Mouse (Mus musculus) lung, embryonic 16.5 days (tissue): ENCODE data around the gene F12. TPM values are rescaled to one million over a fixed set of nuclear protein-coding genes. Genes with fewer than 3 reads are reported as not detected.
A peak's percentile ranks its signal among the peaks of the same experiment; 100 is the strongest.

ENCODE experiments used
- ATAC-seq: fragments of 200-750 bp; cut with Nextera tagmentation; 2 replicates; pipeline ENCODE4 v1.8.0; 2017; ENCODE audit warnings: low read depth, mild to moderate bottlenecking, moderate library complexity
- H3K27ac ChIP-seq: fragments of 300-500 bp; sonication (generic); 2 replicates; pipeline ENCODE4 v1.5.1; 2014; ENCODE audit warnings: mild to moderate bottlenecking, control low read depth, low read length
- H3K27me3 ChIP-seq: fragments of 300-500 bp; sonication (generic); 2 replicates; pipeline ENCODE4 v1.6.1; 2014; ENCODE audit warnings: low read depth, low read length, mixed read lengths; ENCODE audit not compliant: control insufficient read depth, insufficient read depth
- H3K36me3 ChIP-seq: fragments of 300-500 bp; sonication (generic); 2 replicates; pipeline ENCODE4 v1.6.1; 2014; ENCODE audit warnings: low read length; ENCODE audit not compliant: control insufficient read depth, insufficient read depth
- H3K4me1 ChIP-seq: fragments of 300-500 bp; sonication (generic); replicated peaks from 2 replicates; pipeline ENCODE4 v1.6.1; 2014; ENCODE audit warnings: low read length, mixed read lengths; ENCODE audit not compliant: control insufficient read depth, insufficient read depth
- H3K4me2 ChIP-seq: fragments of 300-500 bp; sonication (generic); 2 replicates; pipeline ENCODE4 v1.6.1; 2014; ENCODE audit warnings: low read depth, low read length, control low read depth
- H3K4me3 ChIP-seq: fragments of 300-500 bp; sonication (generic); 2 replicates; pipeline ENCODE4 v1.5.1; 2014; ENCODE audit warnings: mild to moderate bottlenecking, low read length, control low read depth
- H3K9ac ChIP-seq: fragments of 300-500 bp; sonication (generic); 2 replicates; pipeline ENCODE4 v1.6.1; 2014; ENCODE audit warnings: low read length, control low read depth
- H3K9me3 ChIP-seq: fragments of 300-500 bp; sonication (generic); 2 replicates; pipeline ENCODE4 v1.6.1; 2016; ENCODE audit warnings: low read length; ENCODE audit not compliant: control insufficient read depth
- WGBS: fragments of 180-500 bp; shearing (Covaris S2); extraction: QIAGEN DNeasy Blood & Tissue Kit; methylation state at CpG from one replicate; pipeline ENCODE4 v1.1.7; 2014; 5-methylcytosine and 5-hydroxymethylcytosine counted together
- polyA plus RNA-seq: library from polyadenylated mRNA; unstranded; fragments of >200 nt; fragmentation: Nextera tagmentation; extraction: Ambion mirVana; gene quantifications from 2 replicates; pipeline ENCODE4 v1.2.1, GENCODE M21; 2015

F12 gene
- polyA plus RNA-seq, 1 experiment from 2014 or later: 0.23 TPM

DNA sequence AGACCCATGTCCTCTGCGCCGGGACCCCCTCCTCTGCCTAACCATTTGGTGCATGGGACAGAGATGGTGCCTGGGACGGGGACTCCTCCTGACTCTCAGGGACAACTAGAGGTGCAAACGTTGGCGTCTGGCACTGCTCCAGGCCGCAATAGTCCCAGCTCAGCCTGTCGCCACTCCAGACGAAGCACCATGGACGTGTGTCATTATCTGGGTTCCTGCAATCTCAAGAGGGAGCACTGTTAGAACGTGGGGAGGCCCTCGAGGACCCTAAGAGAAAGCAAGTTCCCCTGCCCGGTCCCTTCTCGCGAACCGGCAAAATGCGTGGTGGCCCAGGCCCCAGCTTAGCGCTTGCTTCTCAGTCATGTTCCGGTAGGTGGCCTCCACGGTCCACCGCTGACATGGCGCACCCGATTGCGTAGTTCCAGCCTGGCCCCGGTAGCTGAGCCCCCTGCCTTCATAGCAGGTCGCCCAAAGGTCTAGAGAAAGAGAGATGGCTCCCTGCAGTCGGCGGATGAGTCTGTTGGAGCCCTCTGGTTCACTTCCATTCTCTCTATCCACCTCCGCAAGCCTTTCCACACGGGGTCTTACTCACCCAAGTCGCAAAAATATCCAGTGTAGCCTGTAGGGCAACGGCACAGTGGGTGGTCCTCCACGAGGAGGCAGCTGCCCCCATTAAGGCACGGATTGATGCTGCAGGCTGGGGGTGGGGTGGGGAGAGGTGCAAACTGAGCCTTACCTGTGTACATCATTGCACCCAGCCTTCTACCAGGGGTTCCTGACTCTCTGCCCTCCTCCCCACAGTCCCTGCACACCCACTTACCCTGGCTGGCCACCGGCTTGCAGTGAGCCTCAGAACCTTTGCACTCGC lies 5.4 kb downstream of the F12 start:
- 9% methylated on average over 35 of the region's 35 CpGs for WGBS
- Histone ChIP-seq H3K4me3 (peak overlapping the region; percentile 23), H3K27ac (no peak overlapping the region), H3K4me2 (peak overlapping the region; percentile 55), H3K27me3 (peaks cover 36% of the 10 kb centered on the region), H3K9me3 (no peaks in the 10 kb centered on the region), H3K9ac (peak overlapping the region; percentile 44; the same call in 1 of the 2 replicates), H3K4me1 (peaks cover 9% of the 10 kb centered on the region; the same call in 1 of the 2 replicates), H3K36me3 (no peaks in the 10 kb centered on the region)
- peak; percentile 74 for ATAC-seq

DNA sequence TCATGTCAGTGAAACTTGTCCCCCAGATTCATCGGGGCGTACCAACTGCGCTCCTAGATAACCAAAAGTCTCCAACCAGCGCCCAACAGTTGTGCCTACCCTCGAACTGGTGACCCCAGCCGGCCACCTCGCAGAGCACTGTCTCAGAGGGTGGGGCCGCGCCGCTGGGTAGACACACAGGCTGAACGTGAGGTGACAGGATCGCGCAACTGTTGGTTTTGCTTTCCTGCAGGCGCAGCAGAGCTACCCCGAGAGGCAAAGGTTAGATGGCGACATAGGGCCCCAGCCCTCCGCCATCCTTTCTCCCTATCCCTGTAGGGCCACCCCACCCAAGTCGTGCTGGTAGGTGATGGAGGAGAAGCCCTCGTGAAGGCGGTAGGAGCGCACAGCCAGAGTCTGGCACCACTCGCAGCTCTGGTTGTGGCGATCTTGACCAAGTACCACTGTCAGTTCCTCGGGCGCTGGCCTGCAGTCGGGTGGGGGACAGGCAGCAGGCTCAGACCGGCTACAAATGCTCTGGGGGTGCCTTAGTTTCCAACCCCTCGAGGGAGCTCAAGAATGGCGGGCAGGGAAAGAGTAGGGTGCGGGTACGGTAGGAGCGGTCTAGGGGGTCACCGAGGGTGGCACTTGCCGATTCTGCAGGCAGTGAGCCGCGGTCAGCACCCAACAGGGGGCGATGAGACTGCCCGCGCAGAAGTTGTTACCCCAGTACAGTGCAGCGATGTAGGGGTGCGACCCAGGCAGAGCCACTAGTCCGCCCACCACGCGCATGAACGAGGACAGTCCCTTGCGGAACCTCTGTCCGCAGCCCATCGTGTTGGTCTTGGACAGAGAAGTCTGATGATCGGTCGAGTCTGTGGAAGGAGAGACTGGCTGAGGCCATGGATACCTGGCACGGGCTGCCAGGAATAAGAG lies 6.3 kb downstream of the F12 start:
- Histone ChIP-seq H3K4me2 (peak overlapping the region; percentile 55), H3K27me3 (peaks cover 36% of the 10 kb centered on the region), H3K9ac (0 out of 2 replicates have a peak overlapping the region, but pooled peaks have one; percentile 44), H3K4me1 (peaks cover 9% of the 10 kb centered on the region; the same call in 1 of the 2 replicates), H3K9me3 (no peaks in the 10 kb centered on the region), H3K36me3 (no peaks in the 10 kb centered on the region), H3K27ac (no peak overlapping the region), H3K4me3 (peak overlapping the region; percentile 23; the same call in 1 of the 2 replicates)
- 25% methylated on average over 51 of the region's 51 CpGs for WGBS
- ATAC-seq: no peak

DNA sequence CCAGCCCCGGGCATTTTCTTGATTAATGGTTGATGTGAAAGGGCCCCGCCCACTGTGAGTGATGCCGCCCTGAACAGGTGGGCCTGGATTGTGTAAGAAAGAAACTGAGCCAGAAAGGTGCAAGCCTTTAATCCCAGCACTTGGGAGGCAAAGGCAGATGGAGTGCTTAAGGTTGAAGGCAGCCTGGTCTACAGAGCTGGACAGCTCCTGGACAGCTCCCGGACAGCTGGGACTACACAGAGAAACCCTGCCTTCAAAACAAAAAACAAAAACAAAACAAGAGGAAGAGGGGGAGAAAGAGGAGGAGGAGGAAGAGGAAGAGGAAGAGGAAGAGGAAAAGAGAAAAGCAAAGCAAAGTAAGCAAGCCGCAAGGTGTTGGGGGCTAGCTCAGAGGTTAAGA lies 7.5 kb downstream of the F12 start:
- no peak overlapping the region for H3K9ac ChIP-seq
- 71% methylated on average over 5 of the region's 5 CpGs for WGBS
- no peaks in the 10 kb centered on the region for H3K36me3 ChIP-seq
- no peak overlapping the region for H3K4me3 ChIP-seq
- no peak overlapping the region for H3K4me2 ChIP-seq
- H3K4me1 ChIP-seq: peaks cover 14% of the 10 kb centered on the region
- ATAC-seq: no peak
- H3K27me3 ChIP-seq: peaks cover 43% of the 10 kb centered on the region
- H3K27ac ChIP-seq: no peak overlapping the region
- H3K9me3 ChIP-seq: no peaks in the 10 kb centered on the region

DNA sequence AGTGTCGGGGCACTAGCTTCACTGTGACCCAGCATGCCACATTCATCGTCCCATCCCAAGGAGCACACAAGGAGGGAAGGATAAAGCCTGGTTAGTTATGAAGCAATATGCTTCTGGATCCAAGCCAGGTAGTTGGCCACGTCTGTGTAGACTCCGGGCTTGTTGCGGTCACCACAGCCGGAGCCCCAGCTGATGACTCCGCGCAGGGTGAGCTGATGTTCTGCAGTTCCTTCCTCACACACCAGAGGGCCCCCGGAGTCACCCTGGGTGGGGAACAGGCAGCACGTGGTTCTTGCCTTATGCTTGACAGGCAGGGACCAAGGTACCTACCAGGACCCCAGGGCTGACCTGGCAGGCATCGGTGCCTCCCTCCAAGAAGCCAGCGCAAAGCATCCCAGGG lies 8.6 kb downstream of the F12 start:
- Histone ChIP-seq H3K4me2 (no peak overlapping the region), H3K9ac (no peak overlapping the region), H3K27ac (no peak overlapping the region), H3K4me3 (no peak overlapping the region), H3K27me3 (peaks cover 45% of the 10 kb centered on the region), H3K4me1 (peaks cover 14% of the 10 kb centered on the region), H3K36me3 (no peaks in the 10 kb centered on the region), H3K9me3 (no peaks in the 10 kb centered on the region)
- 7% methylated on average over 12 of the region's 12 CpGs for WGBS
- peak; percentile 68 for ATAC-seq

DNA sequence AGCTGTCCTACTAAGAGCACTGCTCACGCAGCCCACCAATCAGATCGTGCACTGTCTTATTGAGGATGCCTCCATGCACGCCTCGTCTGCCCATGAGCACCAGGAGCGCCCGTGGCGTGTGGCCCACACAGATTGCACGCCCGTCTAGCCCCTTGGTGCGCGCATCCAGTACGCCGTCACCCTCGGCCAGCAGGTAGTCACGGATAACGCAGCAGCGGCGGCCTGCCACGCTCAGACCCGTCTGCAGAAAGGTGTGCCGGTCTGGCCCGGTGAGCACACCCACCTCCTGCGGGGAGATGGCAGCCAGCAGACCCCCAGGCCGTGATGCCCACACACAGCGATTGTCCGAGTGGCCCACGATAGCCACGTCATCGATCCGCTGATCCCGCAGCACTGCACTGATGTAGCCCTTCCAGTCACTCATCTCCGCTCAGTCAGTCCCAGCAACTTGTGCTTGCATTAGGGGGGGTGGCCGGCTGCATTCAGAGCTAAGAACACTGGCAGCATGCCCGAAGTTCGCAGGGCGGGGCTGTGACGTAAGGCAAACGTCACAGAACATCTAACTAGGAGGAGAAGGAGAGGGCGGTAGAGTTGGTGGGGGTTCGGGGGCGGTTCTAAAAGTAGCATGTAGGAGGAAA lies 11.7 kb downstream of the F12 start, which contains the start of gene Pfn3:
Pfn3 (minus strand) TSS at position 490 of the 638 bp plus-strand sequence.
- 10% methylated on average over 41 of the region's 41 CpGs for WGBS
- H3K4me3 ChIP-seq: peak within 1 kb of the TSS; percentile 37
- no peaks in the 10 kb centered on the region for H3K36me3 ChIP-seq
- H3K27me3 ChIP-seq: peaks cover 24% of the 10 kb centered on the region
- H3K27ac ChIP-seq: no peak within 1 kb of the TSS
- peak within 1 kb of the TSS; percentile 54 for H3K4me2 ChIP-seq
- ATAC-seq: peak; percentile 44; the same call in 1 of the 2 replicates
- peaks cover 5% of the 10 kb centered on the region for H3K4me1 ChIP-seq
- no peaks in the 10 kb centered on the region for H3K9me3 ChIP-seq
- H3K9ac ChIP-seq: peak within 1 kb of the TSS; percentile 56; the same call in 1 of the 2 replicates

DNA sequence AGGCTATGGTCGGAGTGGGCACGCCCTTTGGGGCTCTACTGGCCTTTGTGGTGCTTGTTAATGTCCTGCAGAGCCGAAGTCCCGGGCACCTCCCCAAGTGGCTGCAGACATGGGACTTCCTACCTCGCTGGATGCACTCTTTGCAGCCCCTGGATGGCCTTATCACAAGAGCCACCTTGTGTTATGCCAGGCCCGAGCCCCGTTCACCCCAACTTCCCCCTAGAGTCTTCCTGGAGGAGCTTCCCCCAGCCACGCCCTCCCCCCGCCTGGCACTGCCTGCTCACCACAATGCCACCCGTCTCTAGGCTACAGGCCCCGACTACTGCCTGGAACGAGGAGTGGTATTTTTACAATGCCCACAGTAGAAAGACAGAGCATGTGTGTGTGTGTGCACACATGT lies 13.3 kb downstream of the F12 start:
- Histone ChIP-seq H3K9ac (no peak overlapping the region), H3K4me1 (peaks cover 5% of the 10 kb centered on the region), H3K27ac (no peak overlapping the region), H3K27me3 (peaks cover 11% of the 10 kb centered on the region), H3K4me3 (no peak overlapping the region), H3K36me3 (no peaks in the 10 kb centered on the region), H3K9me3 (no peaks in the 10 kb centered on the region), H3K4me2 (no peak overlapping the region)
- no peak for ATAC-seq
- WGBS: 75% methylated on average over 12 of the region's 12 CpGs

DNA sequence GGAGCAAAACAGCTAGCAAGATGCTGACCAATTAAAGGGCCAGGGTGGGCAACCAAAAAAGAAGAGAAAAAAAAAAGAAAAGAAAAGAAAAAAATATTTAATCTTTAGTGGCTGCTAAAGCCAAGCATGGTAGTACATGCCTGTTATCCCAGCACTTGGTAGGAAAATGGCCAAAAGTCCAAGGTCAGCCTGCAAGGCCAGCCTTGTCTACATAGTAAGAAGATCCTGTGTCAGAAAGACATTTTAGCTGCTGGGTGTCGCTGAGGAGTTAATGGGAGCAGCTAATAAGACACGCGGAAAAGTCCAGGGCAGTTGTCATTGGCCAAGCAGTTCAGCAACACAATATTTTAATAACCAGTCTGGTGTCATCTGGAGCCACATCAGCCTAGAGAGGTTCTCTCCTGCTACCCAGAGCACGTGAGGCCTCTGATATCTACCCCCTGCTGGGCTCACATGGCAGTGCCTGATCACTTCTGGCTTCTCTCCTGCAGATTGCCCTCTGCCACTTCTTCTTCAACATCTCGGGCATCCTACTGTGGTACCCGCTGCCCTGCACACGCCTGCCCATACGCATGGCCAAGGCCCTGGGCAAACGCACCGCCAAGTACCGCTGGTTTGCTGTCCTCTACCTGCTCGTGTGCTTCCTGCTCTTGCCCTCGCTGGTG lies 13.8 kb downstream of the F12 start:
- peaks cover 9% of the 10 kb centered on the region for H3K27me3 ChIP-seq
- H3K27ac ChIP-seq: no peak overlapping the region
- H3K4me3 ChIP-seq: no peak overlapping the region
- no peak for ATAC-seq
- peaks cover 5% of the 10 kb centered on the region for H3K4me1 ChIP-seq
- H3K4me2 ChIP-seq: no peak overlapping the region
- no peaks in the 10 kb centered on the region for H3K36me3 ChIP-seq
- WGBS: 77% methylated on average over 13 of the region's 13 CpGs
- H3K9ac ChIP-seq: no peak overlapping the region
- H3K9me3 ChIP-seq: no peaks in the 10 kb centered on the region

DNA sequence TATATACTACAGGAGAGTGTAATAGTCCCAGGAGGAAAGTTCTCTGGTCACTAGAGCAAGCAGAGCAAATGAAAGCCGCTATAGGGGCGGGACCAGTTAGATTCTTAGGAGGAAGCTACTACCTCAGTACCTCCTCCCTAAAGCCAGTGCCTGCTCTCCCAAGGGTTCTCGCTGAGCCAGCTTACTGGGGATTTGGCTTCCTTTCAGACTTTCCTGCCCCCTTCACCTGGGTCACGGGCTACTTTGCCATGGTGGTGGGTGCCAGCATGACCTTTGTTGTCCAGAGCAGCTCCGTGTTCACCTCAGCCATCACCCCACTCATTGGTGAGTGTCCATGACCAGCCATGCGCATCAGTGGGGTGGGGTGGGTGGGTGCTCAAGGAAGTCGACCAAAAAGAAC lies 14.8 kb downstream of the F12 start:
- ATAC-seq: no peak
- H3K27me3 ChIP-seq: peaks cover 9% of the 10 kb centered on the region

More for the DNA sequence above, 14.8 kb downstream of the F12 start:
- H3K9ac ChIP-seq: no peak overlapping the region
- no peak overlapping the region for H3K27ac ChIP-seq
- 61% methylated on average over 7 of the region's 7 CpGs for WGBS
- H3K4me3 ChIP-seq: no peak overlapping the region
- no peaks in the 10 kb centered on the region for H3K9me3 ChIP-seq
- H3K4me2 ChIP-seq: no peak overlapping the region
- H3K4me1 ChIP-seq: peaks cover 5% of the 10 kb centered on the region
- no peaks in the 10 kb centered on the region for H3K36me3 ChIP-seq
